Mouse (Mus musculus): ENCODE data around the gene Nab1.
"Not testable (repeated sequence)": the region's sequence is repeated elsewhere in the genome, so short reads cannot be mapped to it uniquely, and the experiment has no call there.

Nab1 gene

GRCm38 (mm10) chr1:52500314-52500981 lies at the start of gene Nab1:
Nab1 (minus strand) TSS chr1:52500679.
- in situ Hi-C loops (cut with MboI, MseI) = loop anchor here in 1 of 2 experiments (10.0 kb wide), 1 partner anchor 114 kb away; no protein-coding TSS in a partner anchor

- in situ Hi-C loops (cut with MboI, MseI) = no loop called here
Measured at GRCm38 (mm10) chr1:52547451-52547850, 47.0 kb upstream of the Nab1 start.

- in situ Hi-C loops (cut with MboI, MseI) = no loop called here
Measured at GRCm38 (mm10) chr1:52546796-52547195, 46.3 kb upstream of the Nab1 start.

GRCm38 (mm10) chr1:52540124-52540523 lies 39.6 kb upstream of the Nab1 start:
- in situ Hi-C loops (cut with MboI, MseI) = not testable (repeated sequence)

- in situ Hi-C loops (cut with MboI, MseI) = no loop called here
Measured at GRCm38 (mm10) chr1:52529933-52530332, 29.5 kb upstream of the Nab1 start.

GRCm38 (mm10) chr1:52527656-52528055 lies 27.2 kb upstream of the Nab1 start:
- in situ Hi-C loops (cut with MboI, MseI) = no loop called here

GRCm38 (mm10) chr1:52527252-52527651 lies 26.8 kb upstream of the Nab1 start:
- in situ Hi-C loops (cut with MboI, MseI) = no loop called here

- in situ Hi-C loops (cut with MboI, MseI) = no loop called here
Measured at GRCm38 (mm10) chr1:52524663-52525062, 24.2 kb upstream of the Nab1 start.

- in situ Hi-C loops (cut with MboI, MseI) = no loop called here
Measured at GRCm38 (mm10) chr1:52524150-52524549, 23.7 kb upstream of the Nab1 start.

- in situ Hi-C loops (cut with MboI, MseI) = no loop called here
Measured at GRCm38 (mm10) chr1:52521436-52521993, 21.0 kb upstream of the Nab1 start.

- in situ Hi-C loops (cut with MboI, MseI) = no loop called here
Measured at GRCm38 (mm10) chr1:52520131-52520530, 19.7 kb upstream of the Nab1 start.

- in situ Hi-C loops (cut with MboI, MseI) = loop anchor here in 1 of 2 experiments (5.0 kb wide), 1 partner anchor 102 kb away; no protein-coding TSS in a partner anchor
Measured at GRCm38 (mm10) chr1:52515249-52515648, 14.8 kb upstream of the Nab1 start.

- in situ Hi-C loops (cut with MboI, MseI) = no loop called here
Measured at GRCm38 (mm10) chr1:52511788-52512425, 11.4 kb upstream of the Nab1 start.

- in situ Hi-C loops (cut with MboI, MseI) = loop anchor here in 1 of 2 experiments (10.0 kb wide), 1 partner anchor 109 kb away; no protein-coding TSS in a partner anchor
Measured at GRCm38 (mm10) chr1:52506211-52506610, 5.7 kb upstream of the Nab1 start.

GRCm38 (mm10) chr1:52502296-52502695 lies 1.8 kb upstream of the Nab1 start:
- in situ Hi-C loops (cut with MboI, MseI) = loop anchor here in 1 of 2 experiments (10.0 kb wide), 1 partner anchor 113 kb away; no protein-coding TSS in a partner anchor

- in situ Hi-C loops (cut with MboI, MseI) = loop anchor here in 1 of 2 experiments (10.0 kb wide), 1 partner anchor 113 kb away; no protein-coding TSS in a partner anchor
Measured at GRCm38 (mm10) chr1:52501688-52502133, 1.2 kb upstream of the Nab1 start.

- in situ Hi-C loops (cut with MboI, MseI) = loop anchor here in 1 of 2 experiments (10.0 kb wide), 1 partner anchor 114 kb away; no protein-coding TSS in a partner anchor
Measured at GRCm38 (mm10) chr1:52501090-52501489, 611 bp upstream of the Nab1 start.

GRCm38 (mm10) chr1:52499601-52500313 lies 722 bp downstream of the Nab1 start:
- in situ Hi-C loops (cut with MboI, MseI) = loop anchor here (5.0 to 10.0 kb wide), 2 partner anchors 115 to 267 kb away; partner anchors contain the start of gene Gls (in 1 of the 2)

- in situ Hi-C loops (cut with MboI, MseI) = loop anchor here in 1 of 2 experiments (5.0 kb wide), 1 partner anchor 267 kb away; the partner anchor contains the start of gene Gls
Measured at GRCm38 (mm10) chr1:52498786-52499450, 1.6 kb downstream of the Nab1 start.

- in situ Hi-C loops (cut with MboI, MseI) = no loop called here
Measured at GRCm38 (mm10) chr1:52489538-52490181, 10.8 kb downstream of the Nab1 start.

Data from T-helper 17 cell (primary cell).